Mouse (Mus musculus) hindbrain, embryonic 14.5 days (tissue): ENCODE measurements around the gene Olfr651. TPM values are rescaled to one million over a fixed set of nuclear protein-coding genes. Genes with fewer than 3 reads are reported as not detected.
"Not testable (repeated sequence)": the region's sequence is repeated elsewhere in the genome, so short reads cannot be mapped to it uniquely, and the experiment has no call there.

ENCODE experiments used
- ATAC-seq: fragments of 200-750 bp; cut with Nextera tagmentation; 2 replicates; pipeline ENCODE4 v1.8.0; 2017; ENCODE audit warnings: moderate number of reproducible peaks, mild to moderate bottlenecking, moderate TSS enrichment, moderate library complexity; ENCODE audit not compliant: low FRiP score
- DNase-seq: peaks from one replicate; pipeline ENCODE4 v3.0.0-alpha.2; 2015; ENCODE audit warnings: low spot score
- H3K27ac ChIP-seq: fragments of 300-500 bp; sonication (generic); 2 replicates; pipeline ENCODE4 v1.5.1; 2014; ENCODE audit warnings: mild to moderate bottlenecking, moderate library complexity
- H3K27me3 ChIP-seq: fragments of 300-500 bp; sonication (generic); 2 replicates; pipeline ENCODE4 v1.6.1; 2014; ENCODE audit warnings: mild to moderate bottlenecking, low read length, mixed read lengths; ENCODE audit not compliant: control insufficient read depth, insufficient read depth
- H3K36me3 ChIP-seq: fragments of 300-500 bp; sonication (generic); replicated peaks from 2 replicates; pipeline ENCODE4 v1.6.1; 2014; ENCODE audit not compliant: control insufficient read depth, insufficient read depth
- H3K4me1 ChIP-seq: fragments of 300-500 bp; sonication (generic); replicated peaks from 2 replicates; pipeline ENCODE4 v1.6.1; 2014; ENCODE audit warnings: antibody characterized with exemption, low read length, mixed read lengths; ENCODE audit not compliant: control insufficient read depth, insufficient read depth
- H3K4me2 ChIP-seq: fragments of 300-500 bp; sonication (generic); replicated peaks from 2 replicates; pipeline ENCODE4 v1.6.1; 2014; ENCODE audit warnings: mild to moderate bottlenecking, moderate library complexity
- H3K4me3 ChIP-seq: fragments of 300-500 bp; sonication (generic); replicated peaks from 2 replicates; pipeline ENCODE4 v1.5.1; 2014; ENCODE audit warnings: mild to moderate bottlenecking, low read length
- H3K9ac ChIP-seq: fragments of 300-500 bp; sonication (generic); 2 replicates; pipeline ENCODE4 v1.6.1; 2014
- H3K9me3 ChIP-seq: fragments of 300-500 bp; sonication (generic); 2 replicates; pipeline ENCODE4 v1.6.1; 2016; ENCODE audit warnings: low read length; ENCODE audit not compliant: control insufficient read depth
- WGBS: fragments of 180-500 bp; shearing (Covaris S2); extraction: QIAGEN DNeasy Blood & Tissue Kit; methylation state at CpG from one replicate; pipeline ENCODE4 v1.1.7; 2014; 5-methylcytosine and 5-hydroxymethylcytosine counted together
- polyA plus RNA-seq: library from polyadenylated mRNA; unstranded; fragments of >200 nt; fragmentation: Nextera tagmentation; extraction: Ambion mirVana; gene quantifications from 2 replicates; pipeline ENCODE4 v1.2.1, GENCODE M21; 2014

Gene Olfr651
- polyA plus RNA-seq, result not detected in 2 replicates

GRCm38 (mm10) chr7:104549833-104550232, at the start of gene Olfr651:
Olfr651 (plus strand) TSS chr7:104550133.
- whole genome bisulfite sequencing, result 87% methylated on average over 5 of the region's 5 CpGs
- Histone ChIP-seq H3K4me1 (no peaks in the 10 kb centered on the region), H3K36me3 (no peaks in the 10 kb centered on the region), H3K9me3 (no peaks in the 10 kb centered on the region), H3K27ac (no peak within 1 kb of the TSS), H3K4me2 (no peak within 1 kb of the TSS), H3K9ac (no peak within 1 kb of the TSS), H3K4me3 (no peak within 1 kb of the TSS), H3K27me3 (no peaks in the 10 kb centered on the region)
- ATAC-seq, result no peak
- no peak for DNase-seq

GRCm38 (mm10) chr7:104501186-104501585, 48.7 kb upstream of the Olfr651 start:
- H3K36me3 ChIP-seq, H3K4me1 ChIP-seq, H3K9me3 ChIP-seq, H3K4me2 ChIP-seq, ATAC-seq, H3K27ac ChIP-seq, DNase-seq, H3K9ac ChIP-seq, H3K27me3 ChIP-seq, H3K4me3 ChIP-seq: not testable (repeated sequence)
- 71% methylated on average over 6 of the region's 6 CpGs for WGBS

GRCm38 (mm10) chr7:104501589-104502371, 48.2 kb upstream of the Olfr651 start:
- H3K4me2 ChIP-seq, result peak overlapping the region; percentile 64
- 3% methylated on average over 59 of the region's 59 CpGs for WGBS

GRCm38 (mm10) chr7:104507421-104508065, 42.4 kb upstream of the Olfr651 start, which contains the start of gene Trim30d:
Trim30d (minus strand) TSS chr7:104507849.
- H3K4me2 ChIP-seq, H3K27ac ChIP-seq, DNase-seq, H3K4me1 ChIP-seq, H3K9me3 ChIP-seq, H3K4me3 ChIP-seq, H3K36me3 ChIP-seq, ATAC-seq, H3K27me3 ChIP-seq, H3K9ac ChIP-seq: not testable (repeated sequence)

More at GRCm38 (mm10) chr7:104501589-104502371, 48.2 kb upstream of the Olfr651 start:
- ATAC-seq (peak; percentile 94), DNase-seq (peak; percentile 30)
- H3K4me1 ChIP-seq, result no peaks in the 10 kb centered on the region
- no peaks in the 10 kb centered on the region for H3K9me3 ChIP-seq
- no peak overlapping the region for H3K27ac ChIP-seq
- no peaks in the 10 kb centered on the region for H3K27me3 ChIP-seq
- no peaks in the 10 kb centered on the region for H3K36me3 ChIP-seq
- H3K4me3 ChIP-seq, result peak overlapping the region; percentile 47
- H3K9ac ChIP-seq, result peak overlapping the region; percentile 57

- Histone ChIP-seq H3K4me3 (no peak overlapping the region), H3K4me1 (no peaks in the 10 kb centered on the region), H3K9ac (no peak overlapping the region), H3K4me2 (no peak overlapping the region), H3K27me3 (no peaks in the 10 kb centered on the region), H3K36me3 (no peaks in the 10 kb centered on the region), H3K9me3 (no peaks in the 10 kb centered on the region), H3K27ac (no peak overlapping the region)
- 72% methylated on average over 1 of the region's 1 CpGs for WGBS
- ATAC-seq (no peak), DNase-seq (no peak)
Measured at GRCm38 (mm10) chr7:104552700-104553099, 2.8 kb downstream of the Olfr651 start.

GRCm38 (mm10) chr7:104560601-104561000, 10.7 kb downstream of the Olfr651 start, which contains the start of gene Olfr652:
Olfr652 (plus strand) TSS chr7:104560901.
- ATAC-seq, result no peak
- no peaks in the 10 kb centered on the region for H3K4me1 ChIP-seq
- no peaks in the 10 kb centered on the region for H3K27me3 ChIP-seq
- H3K4me3 ChIP-seq, result no peak within 1 kb of the TSS
- no peak within 1 kb of the TSS for H3K9ac ChIP-seq
- no peak within 1 kb of the TSS for H3K4me2 ChIP-seq
- H3K27ac ChIP-seq, result no peak within 1 kb of the TSS
- no peak for DNase-seq
- H3K36me3 ChIP-seq, result no peaks in the 10 kb centered on the region
- H3K9me3 ChIP-seq, result no peaks in the 10 kb centered on the region

- Histone ChIP-seq H3K9me3 (no peaks in the 10 kb centered on the region), H3K4me1 (no peaks in the 10 kb centered on the region), H3K36me3 (no peaks in the 10 kb centered on the region), H3K9ac (no peak within 1 kb of the TSS), H3K27me3 (no peaks in the 10 kb centered on the region), H3K4me3 (no peak within 1 kb of the TSS), H3K4me2 (no peak within 1 kb of the TSS), H3K27ac (no peak within 1 kb of the TSS)
- no peak for DNase-seq
- ATAC-seq, result no peak
- WGBS, result 77% methylated on average over 2 of the region's 2 CpGs
Measured at GRCm38 (mm10) chr7:104577014-104577413, 27.1 kb downstream of the Olfr651 start, which contains the start of gene Olfr653. Olfr653 (plus strand) TSS chr7:104577314.

GRCm38 (mm10) chr7:104580846-104581245, 30.9 kb downstream of the Olfr651 start:
- Histone ChIP-seq H3K27ac (no peak overlapping the region), H3K9me3 (no peaks in the 10 kb centered on the region), H3K9ac (no peak overlapping the region), H3K4me1 (no peaks in the 10 kb centered on the region), H3K27me3 (no peaks in the 10 kb centered on the region), H3K4me3 (no peak overlapping the region), H3K36me3 (no peaks in the 10 kb centered on the region), H3K4me2 (no peak overlapping the region)
- WGBS, result 95% methylated on average over 4 of the region's 4 CpGs
- DNase-seq (no peak), ATAC-seq (no peak)

GRCm38 (mm10) chr7:104581429-104581828, 31.5 kb downstream of the Olfr651 start:
- H3K9me3 ChIP-seq, result no peaks in the 10 kb centered on the region
- 90% methylated on average over 4 of the region's 4 CpGs for WGBS

More at GRCm38 (mm10) chr7:104581429-104581828, 31.5 kb downstream of the Olfr651 start:
- Histone ChIP-seq H3K4me1 (no peaks in the 10 kb centered on the region), H3K27me3 (no peaks in the 10 kb centered on the region), H3K9ac (no peak overlapping the region), H3K4me3 (no peak overlapping the region), H3K27ac (no peak overlapping the region), H3K36me3 (no peaks in the 10 kb centered on the region), H3K4me2 (no peak overlapping the region)
- ATAC-seq, result no peak
- no peak for DNase-seq
